Mouse (Mus musculus): ENCODE data around the gene Tdp1.
"Not testable (repeated sequence)": the region's sequence is repeated elsewhere in the genome, so short reads cannot be mapped to it uniquely, and the experiment has no call there.

The Tdp1 gene

DNA sequence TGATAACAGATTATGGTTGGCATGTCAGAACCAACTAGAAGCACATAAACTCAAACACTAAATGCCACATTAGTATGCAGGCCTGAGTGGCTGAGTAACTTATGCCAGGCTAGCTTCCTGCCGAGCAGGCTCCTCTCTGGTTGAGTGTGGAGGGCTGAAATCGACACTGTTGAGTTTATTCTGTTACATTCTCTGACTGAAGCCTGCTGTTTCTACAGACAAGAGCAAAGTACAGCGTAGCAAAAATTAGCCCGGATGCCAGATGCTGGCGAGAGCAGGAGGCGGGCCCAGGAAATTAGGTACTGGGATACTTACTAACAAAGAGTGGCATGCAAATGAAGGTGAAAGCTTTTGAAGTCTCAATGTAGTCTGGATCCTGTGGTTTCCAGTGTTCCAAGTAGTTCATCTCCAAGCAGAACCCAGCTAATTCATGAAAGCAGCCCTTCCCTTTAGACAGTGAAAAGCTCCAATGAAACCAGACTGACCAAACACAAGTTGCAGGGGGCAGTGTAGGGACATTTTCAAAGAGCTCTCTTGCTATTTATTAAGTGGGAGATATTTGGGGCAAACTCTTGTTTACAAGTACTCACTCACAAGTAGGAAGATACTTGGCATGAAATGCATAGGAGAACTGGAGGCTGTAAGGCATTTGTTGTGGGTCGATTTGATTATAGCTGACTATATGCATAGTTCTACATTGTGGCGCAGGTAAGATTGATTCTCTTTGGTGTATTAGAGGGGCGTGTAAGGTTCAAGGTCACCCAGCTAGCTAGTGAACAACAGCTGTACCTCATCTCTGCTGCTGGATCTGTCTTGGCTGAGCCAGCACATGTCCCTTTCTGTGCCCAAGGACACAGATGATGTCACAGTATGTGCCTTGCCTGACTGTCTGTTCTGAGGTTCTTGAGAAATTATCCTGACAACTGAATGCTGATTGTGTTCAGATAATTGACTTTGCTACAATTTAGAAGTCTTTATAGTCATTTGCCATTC is 74.0 kb downstream of the Tdp1 start:
- no peak for DNase-seq (ENCODE audit: low spot score in 2 of 2)

DNA sequence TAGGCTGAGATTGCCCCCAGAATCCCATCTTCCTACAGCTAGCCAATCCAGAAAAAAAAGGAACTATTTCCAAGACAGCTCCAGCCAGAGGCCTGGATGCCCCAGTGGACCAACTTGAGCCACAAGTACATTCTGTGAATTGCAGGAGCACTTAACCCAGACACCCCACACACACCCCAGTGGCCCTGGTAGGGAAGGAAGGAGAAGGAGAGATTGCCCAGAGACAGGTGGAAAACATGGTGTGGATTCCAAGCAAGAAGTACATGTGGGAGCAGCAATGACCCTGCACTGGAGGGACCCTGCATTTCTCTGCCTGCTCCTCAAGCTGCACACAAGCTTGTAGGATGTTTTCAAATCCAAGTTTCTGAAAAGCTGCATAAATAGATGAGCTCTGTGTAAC is 75.0 kb downstream of the Tdp1 start:
- DNase-seq (ENCODE audit: low spot score in 2 of 2) = no peak

DNA sequence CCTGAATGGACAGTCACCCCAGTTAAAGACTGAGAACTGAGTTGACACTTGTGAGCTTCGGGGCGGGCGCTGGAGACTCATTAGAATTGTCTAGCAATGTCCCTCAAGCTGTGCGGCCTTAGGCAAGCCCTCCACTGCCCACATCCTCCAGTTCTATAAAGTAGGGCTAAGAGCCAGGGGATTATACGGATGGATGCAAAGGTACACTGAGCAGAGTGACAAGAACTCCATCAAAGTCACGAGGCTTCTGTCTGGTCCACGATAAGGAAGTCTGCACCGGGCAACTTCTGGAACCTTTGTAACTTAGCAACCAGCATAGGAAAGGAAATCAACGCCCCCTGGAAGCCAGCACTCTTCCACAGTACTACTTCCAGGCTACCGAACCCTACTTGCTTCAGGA is 75.6 kb downstream of the Tdp1 start:
- no peak for DNase-seq (ENCODE audit: low spot score in 2 of 2)

DNA sequence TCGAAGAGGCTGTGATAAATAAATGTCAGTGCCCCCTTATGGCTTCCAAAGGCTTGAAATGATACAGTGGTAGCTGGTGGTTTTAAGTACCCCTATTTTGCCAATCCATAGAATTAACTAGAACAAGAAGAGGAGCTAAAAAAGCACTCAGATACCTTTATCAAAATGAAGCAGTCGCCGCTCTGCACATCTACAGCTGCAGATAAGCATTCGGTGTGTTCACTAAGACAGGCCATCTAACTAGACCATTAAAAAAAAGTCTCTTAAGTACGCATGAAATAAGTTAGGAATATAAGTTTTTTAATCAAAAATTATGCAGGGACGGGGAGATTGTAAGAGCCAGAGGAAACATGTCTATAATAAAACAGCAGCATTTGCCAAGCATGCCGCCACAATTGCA is 76.4 kb downstream of the Tdp1 start:
- DNase-seq (ENCODE audit: low spot score in 2 of 2) = no peak

DNA sequence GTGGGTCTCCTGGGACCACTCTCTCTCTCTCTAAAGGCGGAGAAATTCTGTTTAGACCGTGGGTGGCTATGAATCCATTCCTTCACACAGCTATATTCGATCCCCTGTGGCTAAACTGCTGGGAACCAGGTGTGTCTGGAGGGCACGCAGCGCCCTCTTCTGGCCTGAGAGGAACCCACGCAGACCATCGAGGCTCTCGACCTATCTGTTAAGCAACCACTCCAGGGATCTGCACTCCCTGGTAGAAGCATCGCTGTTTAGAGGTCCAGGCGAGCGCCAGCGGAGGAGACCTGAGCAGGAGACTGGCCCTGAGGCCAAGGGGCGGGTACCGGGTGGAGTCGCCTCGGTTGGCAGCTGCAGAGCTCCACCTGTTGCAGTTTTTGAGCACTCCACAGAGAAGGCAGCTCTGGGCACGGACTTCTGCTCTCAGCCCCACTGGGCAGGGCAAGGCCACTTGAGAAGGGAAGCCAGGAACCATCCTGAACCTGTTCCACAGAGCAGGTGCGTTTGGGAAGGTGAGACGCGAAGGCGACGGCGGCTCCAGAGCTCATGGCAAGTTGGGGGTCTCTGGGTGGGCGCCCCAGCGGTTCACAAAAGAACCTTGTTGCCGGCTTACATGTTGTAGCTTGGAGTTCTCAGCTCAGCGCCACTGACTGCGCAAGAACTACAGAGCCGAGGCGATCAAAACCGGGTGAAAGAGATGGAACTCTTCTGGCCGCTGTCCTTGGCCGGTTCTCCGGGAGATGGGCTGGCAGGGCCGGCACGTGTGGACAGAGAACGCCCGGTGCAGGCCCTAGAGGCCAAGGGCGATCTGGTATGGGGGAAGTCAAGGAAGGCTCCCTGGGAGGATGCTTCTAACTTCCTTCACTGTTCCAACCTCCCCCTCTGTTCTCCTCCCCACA is 80.2 kb downstream of the Tdp1 start, which contains the start of gene Kcnk13:
TSS of gene Kcnk13 (plus strand) at position 199 of the 902 bp plus-strand sequence.
- DNase-seq (ENCODE audit: low spot score in 2 of 2) = peak; percentile 54

DNA sequence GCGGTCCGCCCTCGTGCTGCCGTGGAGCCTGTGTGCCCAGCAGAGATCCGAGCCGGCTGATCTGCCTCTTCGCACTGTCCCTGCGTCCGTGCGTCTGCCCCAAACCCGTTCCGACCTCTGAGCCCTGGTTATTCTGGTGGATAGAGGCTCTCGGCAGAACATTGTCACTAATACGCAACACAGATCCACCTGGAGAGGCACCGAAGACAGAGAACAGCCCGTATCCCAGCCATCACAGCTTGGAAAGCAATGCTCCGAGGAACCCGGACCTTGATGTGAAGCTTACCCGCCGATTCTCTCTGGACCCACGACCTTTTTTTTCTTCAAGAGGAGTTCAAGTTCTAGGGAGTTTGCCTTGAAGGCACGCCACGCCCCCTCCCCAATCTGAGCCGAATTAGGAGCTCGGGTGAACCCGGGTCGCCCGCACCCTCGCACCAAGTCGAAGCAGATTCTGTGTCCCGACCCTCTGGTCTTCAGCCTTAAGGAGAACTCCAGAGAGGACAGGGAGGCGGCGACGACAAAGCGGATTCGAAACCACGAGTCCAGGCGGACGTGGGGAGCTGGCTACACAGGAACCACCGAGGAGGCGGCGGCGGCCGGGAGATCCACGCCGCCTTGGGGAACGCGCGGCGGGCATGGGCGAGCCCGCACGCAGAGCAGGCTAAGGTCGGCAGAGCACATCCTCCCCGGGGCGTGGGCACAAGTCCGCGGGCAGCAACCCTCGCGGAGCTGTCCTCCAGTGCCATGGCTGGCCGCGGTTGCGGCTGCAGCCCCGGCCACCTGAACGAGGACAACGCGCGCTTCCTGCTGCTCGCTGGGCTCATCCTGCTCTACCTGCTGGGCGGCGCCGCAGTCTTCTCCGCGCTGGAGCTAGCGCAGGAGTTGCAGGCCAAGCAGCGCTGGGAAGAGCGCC is 81.1 kb downstream of the Tdp1 start:
- DNase-seq (ENCODE audit: low spot score in 2 of 2) = peak in 1 of 2 experiments; percentile 23

DNA sequence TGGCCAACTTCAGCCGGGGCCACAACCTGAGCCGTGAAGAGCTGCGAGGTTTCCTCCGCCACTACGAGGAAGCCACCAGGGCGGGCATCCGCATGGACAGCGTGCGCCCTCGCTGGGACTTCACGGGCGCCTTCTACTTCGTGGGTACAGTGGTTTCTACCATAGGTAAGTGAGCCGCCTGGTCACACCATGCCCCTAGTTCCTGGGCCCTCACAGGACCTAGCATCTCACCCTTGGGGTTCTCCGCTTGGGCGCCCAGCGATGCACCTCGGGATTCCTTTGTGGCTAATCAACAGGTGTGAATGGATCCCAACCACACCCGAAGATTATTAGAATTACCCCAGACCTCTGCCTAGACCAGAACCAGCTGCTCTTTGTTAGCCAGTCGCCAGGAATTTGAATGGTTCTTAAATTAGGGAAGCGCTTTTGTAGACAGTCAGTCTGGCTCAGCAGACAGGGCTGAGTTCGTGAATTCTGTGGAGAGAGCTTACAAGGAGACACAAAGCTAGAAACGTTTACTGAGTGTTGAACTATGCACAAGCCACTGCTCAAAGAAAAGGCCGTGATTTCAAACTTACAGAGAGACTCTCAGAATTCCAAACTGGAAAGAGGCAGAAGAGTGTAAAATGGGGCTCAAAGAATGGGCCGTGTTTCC is 81.9 kb downstream of the Tdp1 start:
- DNase-seq (ENCODE audit: low spot score in 2 of 2) = no peak

DNA sequence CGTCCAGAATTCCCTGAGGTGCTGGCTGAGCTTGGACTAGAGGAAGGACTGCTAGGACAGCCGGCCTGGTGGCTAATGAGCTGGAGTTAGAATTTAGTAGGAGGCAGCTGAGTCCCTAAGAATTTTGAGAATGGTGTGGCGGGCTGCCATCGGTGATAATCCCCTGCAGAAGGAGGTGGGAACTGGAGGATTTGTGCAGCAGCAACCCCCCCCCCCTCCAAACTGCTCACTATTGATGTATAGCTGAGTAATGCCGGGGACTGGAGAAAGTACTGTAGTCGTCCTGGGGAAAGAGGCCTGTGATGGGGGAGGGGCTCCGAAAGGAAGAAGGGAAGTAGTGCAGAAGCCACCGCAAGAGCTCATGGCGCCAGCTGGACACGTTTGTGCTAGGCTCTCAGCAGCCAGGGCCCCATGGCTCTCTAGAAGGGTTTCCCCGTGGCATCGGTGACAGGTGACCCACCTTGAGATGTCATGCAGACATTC is 82.6 kb downstream of the Tdp1 start:
- no peak for DNase-seq (ENCODE audit: low spot score in 2 of 2)

DNA sequence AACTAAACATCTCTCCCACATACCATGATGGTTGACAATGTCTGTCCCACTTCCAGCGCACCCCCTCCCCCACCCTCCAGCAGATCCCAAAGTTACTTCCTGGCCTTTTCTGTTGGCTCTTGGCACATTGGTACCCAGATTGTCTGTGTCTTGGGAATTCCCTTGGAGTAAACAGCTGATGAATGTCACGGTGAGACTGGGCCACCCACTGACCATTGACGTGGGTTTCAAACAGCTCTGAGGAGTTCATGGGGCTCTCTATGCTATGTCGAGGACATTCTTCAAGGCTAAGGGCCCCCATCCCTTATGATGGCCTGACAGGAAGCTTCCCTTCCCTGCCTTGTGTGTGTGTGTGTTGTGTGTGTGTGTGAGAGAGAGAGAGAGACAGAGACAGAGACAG is 85.6 kb downstream of the Tdp1 start:
- DNase-seq (ENCODE audit: low spot score in 2 of 2) = no peak

DNA sequence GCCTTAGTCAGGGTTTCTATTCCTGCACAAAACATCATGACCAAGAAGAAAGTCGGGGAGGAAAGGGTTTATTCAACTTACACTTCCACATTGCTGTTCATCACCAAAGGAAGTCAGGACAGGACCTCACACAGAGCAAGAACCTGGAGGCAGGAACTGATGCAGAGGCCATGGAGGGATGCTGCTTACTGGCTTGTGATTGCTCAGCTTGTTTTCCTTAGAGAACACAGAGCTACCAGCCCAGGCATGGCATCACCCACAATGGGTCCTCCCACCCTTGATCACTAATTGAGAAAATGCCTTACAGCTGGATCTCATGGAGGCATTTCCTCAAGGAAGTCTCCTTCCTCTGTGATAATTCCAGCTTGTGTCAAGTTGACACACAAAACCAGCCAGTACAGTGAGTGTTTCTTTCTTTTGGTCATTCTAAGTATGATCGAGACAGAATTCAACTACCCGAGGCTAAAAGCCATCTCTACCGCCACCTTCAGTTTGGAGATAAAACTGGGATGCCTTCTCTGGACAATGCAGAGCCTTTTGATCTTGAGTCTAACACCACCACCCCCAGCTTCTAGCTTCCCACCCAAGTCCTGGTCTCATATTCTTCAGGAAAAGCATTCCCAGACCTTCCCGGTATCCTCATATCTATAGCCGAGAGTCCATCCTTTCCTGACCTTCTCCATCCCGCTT is 87.0 kb downstream of the Tdp1 start:
- not testable (repeated sequence) for DNase-seq (ENCODE audit: low spot score in 2 of 2)

DNA sequence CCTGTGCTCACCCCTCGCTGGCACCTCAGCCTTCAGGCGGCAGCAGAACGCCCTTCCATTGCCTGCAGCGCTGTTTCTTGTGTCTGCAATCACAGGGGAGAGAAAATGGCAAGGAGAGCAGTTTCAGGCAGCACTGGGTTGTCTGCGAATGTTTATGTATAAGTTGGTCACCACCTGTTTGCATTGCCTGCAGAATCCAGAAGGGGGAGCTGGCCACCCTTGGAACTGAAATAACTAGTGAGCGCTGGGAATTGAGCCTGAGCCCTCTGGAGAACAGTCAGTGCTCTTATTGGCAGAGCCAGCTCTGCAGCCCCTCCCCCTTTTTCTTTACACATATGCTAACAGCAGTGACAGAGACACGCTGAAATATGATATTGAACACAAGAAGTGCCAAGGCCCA is 88.5 kb downstream of the Tdp1 start:
- DNase-seq (ENCODE audit: low spot score in 2 of 2) = no peak

DNA sequence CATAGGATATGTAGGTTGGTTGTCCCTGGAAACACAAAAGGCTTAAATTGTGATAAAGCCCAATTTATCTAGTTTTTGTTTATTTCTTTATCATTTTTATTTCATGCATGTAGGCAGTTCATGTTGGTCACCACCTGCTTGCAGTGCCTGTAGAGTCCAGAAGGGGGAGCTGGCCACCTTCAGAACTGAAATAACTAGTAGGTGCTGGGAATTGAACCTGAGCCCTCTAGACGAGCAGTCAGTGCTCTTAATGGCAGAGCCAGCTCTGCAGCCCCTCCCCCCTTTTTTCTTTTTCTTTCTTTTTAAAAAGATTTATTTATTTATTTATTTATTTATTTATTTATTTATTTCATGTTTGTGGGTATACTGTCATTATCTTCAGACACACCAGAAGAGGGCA is 89.3 kb downstream of the Tdp1 start:
- no peak for DNase-seq (ENCODE audit: low spot score in 2 of 2)

DNA sequence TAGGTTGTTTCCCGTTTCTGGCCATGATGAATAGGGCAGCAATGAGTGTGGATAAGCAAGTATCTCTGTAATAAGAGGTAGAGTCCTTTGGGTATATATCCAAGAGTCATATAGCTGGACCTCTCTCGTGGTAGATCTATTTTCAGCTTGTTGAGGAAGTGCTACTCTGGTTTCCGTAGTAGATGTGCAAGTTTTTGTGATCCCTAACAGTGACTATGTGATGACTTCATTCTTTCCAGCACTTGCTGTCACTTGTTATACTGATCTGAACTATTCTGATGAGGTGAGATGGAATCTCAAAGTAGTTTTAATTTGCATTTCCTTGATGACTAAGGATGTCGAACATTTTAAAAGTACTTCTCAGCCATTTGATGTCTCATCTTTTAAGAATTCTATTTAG is 95.2 kb downstream of the Tdp1 start:
- no peak for DNase-seq (ENCODE audit: low spot score in 2 of 2)

DNA sequence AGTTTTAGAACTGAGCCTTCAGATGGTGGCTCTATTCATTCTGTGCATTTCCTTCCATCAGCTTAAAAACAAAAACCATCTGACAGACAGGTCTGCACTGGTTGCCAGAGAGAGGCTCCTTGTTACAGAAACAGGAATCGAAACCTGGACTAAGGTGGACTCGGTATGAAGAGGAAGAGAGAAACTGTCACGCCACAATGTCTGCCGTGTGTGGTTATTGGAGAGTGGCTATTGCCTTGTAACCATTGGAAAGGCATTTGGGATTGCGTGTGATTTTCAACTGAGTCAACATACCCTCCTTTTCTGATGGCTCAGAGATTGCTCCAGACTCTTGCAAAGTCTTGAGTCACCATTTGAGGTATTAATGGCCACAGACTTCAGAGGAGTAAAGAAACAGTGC is 102.5 kb downstream of the Tdp1 start:
- DNase-seq (ENCODE audit: low spot score in 2 of 2) = no peak

DNA sequence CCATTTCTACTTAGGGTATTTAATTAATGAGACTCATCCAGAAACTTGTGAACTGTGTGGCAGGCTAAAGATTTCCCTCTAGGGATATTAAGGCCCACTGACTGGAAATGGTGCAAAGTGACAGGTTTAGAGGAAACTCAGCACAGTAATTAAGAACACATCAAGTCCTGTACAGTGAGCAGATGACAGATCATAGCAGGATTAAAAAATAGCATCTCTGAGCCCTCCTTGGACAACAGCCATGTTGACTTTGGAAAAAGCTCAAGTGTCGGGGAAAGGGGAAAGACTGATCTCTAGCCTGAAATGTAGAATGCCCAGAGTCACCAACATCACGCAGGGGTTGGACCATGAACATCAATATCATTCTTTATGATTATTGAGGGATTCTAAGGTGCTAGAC is 103.8 kb downstream of the Tdp1 start:
- DNase-seq (ENCODE audit: low spot score in 2 of 2) = no peak

DNA sequence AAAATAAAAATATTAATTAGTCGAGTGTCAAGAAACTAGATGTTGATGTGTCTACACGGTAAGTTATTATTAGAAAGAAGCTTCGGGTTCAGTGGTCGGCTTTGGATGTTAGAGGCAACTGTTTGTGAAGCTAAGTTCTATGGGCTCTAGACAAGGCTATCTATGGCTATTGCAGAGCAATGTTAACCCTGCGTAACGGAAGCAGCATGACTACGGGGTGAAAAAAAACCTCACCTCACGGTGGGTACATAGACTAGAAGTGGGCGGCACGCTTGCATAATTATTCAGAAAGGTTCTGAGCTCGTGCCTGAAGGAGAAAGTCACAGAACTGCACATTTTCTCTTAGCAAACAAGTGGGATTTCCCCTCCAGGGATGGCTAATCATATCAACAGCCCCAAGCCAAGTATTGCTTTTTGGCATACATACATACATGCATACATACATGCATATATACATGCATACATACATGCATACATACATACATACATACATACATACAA is 108.1 kb downstream of the Tdp1 start:
- DNase-seq (ENCODE audit: low spot score in 2 of 2) = no peak

DNA sequence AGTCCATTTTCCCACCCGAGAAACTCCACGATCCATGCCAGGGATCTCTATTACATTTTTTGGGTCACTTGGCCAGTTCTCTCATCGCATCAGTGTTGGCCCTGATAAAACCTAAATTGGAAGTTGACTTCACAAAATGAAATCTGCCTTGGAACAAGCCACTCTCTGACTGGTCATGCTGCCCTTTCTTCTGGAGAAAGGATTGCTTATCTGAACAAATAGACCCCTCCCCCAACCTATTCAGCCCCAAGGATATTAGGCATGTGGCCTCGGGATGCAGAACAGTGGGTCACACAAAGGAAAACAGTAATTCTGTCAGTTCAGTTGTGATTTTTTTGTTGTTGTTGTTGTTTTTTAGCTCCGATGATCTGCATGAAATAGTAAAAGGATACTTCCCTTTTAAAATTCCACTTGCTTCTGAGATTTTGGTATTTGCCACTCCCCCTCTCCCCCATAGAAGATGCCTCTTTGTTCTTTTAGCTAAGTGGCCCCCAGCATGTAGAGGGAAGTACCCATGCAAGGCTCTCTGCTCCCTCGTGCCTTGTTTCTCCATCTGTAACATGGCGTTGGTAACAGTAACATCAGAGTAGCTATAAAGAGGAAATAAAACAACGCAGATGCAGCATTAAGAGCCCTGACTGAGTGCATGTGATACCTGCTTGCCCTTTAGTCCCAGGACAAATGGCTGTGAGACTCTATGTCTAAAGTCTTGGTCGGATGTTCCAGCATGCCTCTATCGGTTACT is 109.0 kb downstream of the Tdp1 start:
- no peak for DNase-seq (ENCODE audit: low spot score in 2 of 2)

DNA sequence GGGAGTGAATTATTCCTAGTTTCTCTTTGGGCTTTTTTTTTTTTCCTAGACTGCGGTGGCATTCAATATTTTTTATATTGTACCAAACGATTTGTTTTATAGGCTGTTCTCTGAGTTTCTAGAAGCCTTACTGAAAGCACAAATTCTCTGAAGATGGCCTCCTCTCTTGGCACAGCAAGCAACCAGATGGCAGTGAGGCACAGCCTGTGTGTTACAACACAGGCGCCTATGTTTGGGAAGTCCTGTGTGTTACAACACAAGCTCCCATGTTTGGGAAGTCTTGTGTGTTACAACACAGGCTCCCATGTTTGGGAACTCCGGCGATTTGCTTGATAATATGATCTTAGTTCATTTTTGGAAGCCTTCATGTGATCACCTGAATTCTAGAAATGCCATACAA is 111.6 kb downstream of the Tdp1 start:
- no peak for DNase-seq (ENCODE audit: low spot score in 2 of 2)

DNA sequence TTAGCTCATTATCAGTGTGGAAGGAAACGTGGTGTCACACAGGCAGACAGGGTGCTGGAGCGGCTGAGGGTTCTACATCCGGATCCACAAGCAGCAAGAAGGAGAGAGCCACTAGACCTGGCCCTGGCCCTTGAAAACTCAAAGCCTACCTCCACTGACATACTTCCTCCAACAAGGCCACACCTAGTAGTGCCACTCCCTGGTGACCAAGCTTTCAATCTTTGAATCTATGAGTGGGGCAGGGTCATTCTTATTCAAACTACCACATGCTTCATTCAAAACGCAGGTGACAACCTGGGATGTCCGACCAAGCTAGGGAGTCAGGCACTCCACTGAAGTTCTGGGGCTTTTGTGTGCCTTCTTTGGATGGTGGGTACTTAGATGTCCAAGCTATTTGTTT is 115.4 kb downstream of the Tdp1 start:
- DNase-seq (ENCODE audit: low spot score in 2 of 2) = no peak

Measured in urinary bladder, postnatal 36 days (tissue).